Mouse (Mus musculus) CH12.LX (cell line): ENCODE measurements around the gene Letm1. TPM values are rescaled to one million over a fixed set of nuclear protein-coding genes. Genes with fewer than 3 reads are reported as not detected.

Source experiments
- DNase-seq: peaks from one replicate; pipeline ENCODE4 v3.0.0-alpha.2; 2013; ENCODE audit errors: extremely low read depth
- H3K27ac ChIP-seq: 2 replicates; pipeline ENCODE4 v1.5.1; 2012; ENCODE audit warnings: low read depth, mild to moderate bottlenecking, control low read depth, moderate library complexity; ENCODE audit not compliant: insufficient read depth
- H3K27me3 ChIP-seq: replicated peaks from 2 replicates; pipeline ENCODE3; 2012; ENCODE audit warnings: inconsistent platforms
- H3K36me3 ChIP-seq, 2 experiments: replicated peaks in 1 of 2; 2 replicates each; pipeline versions ENCODE3 to v1.6.1; 2012; ENCODE audit warnings: inconsistent platforms in 1 of 2, low read length in 1 of 2, mild to moderate bottlenecking in 1 of 2, mixed read lengths in 1 of 2, moderate library complexity in 1 of 2; ENCODE audit not compliant: control insufficient read depth in 1 of 2, insufficient read depth in 1 of 2
- H3K4me1 ChIP-seq, 2 experiments: 2 replicates each; pipeline ENCODE4 v1.6.1; 2012; ENCODE audit warnings: inconsistent platforms in 1 of 2, moderate library complexity in 1 of 2; ENCODE audit not compliant: insufficient read depth in 2 of 2, control insufficient read depth in 1 of 2
- H3K4me2 ChIP-seq: 2 replicates; pipeline ENCODE4 v1.6.1; 2012; ENCODE audit warnings: low read depth, mild to moderate bottlenecking, control low read depth; ENCODE audit not compliant: poor library complexity, insufficient read depth, severe bottlenecking
- H3K4me3 ChIP-seq, 3 experiments: fragments of 150-350 bp in 1 of 3; sonication (generic) in 1 of 3; replicated peaks in 1 of 3; 2 replicates each; pipeline versions ENCODE3 to v1.5.1; 2011 to 2012; ENCODE audit warnings: low read depth in 2 of 3, low read length in 2 of 3, mild to moderate bottlenecking in 2 of 3, moderate library complexity in 2 of 3, control low read depth in 1 of 3, improper control_type of control experiment in 1 of 3, inconsistent platforms in 1 of 3, mixed read lengths in 1 of 3; ENCODE audit not compliant: poor library complexity in 1 of 3
- H3K79me2 ChIP-seq: replicated peaks from 2 replicates; pipeline ENCODE4 v1.6.1; 2012; ENCODE audit warnings: mild to moderate bottlenecking, moderate library complexity; ENCODE audit not compliant: control insufficient read depth, poor library complexity, insufficient read depth, severe bottlenecking; ENCODE audit errors: extremely low read depth
- H3K9ac ChIP-seq: 2 replicates; pipeline ENCODE4 v1.6.1; 2012; ENCODE audit warnings: low read depth, mild to moderate bottlenecking, control low read depth, moderate library complexity; ENCODE audit not compliant: insufficient read depth
- H3K9me3 ChIP-seq: replicated peaks from 2 replicates; pipeline ENCODE3; 2012; ENCODE audit warnings: low read length, inconsistent platforms, mixed read lengths
- BHLHE40 ChIP-seq: IDR thresholded peaks from 2 replicates; pipeline ENCODE4 v1.6.1; 2011; ENCODE audit warnings: mild to moderate bottlenecking, low read depth, low read length, improper control_type of control experiment
- CHD2 ChIP-seq: IDR thresholded peaks from 2 replicates; pipeline ENCODE4 v1.6.1; 2011; ENCODE audit warnings: low read length, improper control_type of control experiment
- CTCF ChIP-seq, 2 experiments: IDR thresholded peaks in 1 of 2; conservative IDR thresholded peaks in 1 of 2; 2 replicates each; pipeline ENCODE4 v1.5.1; 2011 to 2012; ENCODE audit warnings: low read depth in 2 of 2, low read length in 2 of 2, improper control_type of control experiment in 1 of 2, inconsistent platforms in 1 of 2, mild to moderate bottlenecking in 1 of 2, moderate library complexity in 1 of 2
- E2F4 ChIP-seq: IDR thresholded peaks from 2 replicates; pipeline ENCODE4 v1.6.1; 2011; ENCODE audit warnings: low read depth, low read length, improper control_type of control experiment; ENCODE audit not compliant: insufficient replicate concordance
- IRF4 ChIP-seq: IDR thresholded peaks from 2 replicates; pipeline ENCODE4 v1.6.1; 2014; ENCODE audit warnings: low read depth, mild to moderate bottlenecking, inconsistent platforms, low read length, improper control_type of control experiment
- JUND ChIP-seq: conservative IDR thresholded peaks from 2 replicates; pipeline ENCODE4 v1.6.1; 2011; ENCODE audit warnings: low read depth, low read length, improper control_type of control experiment
- MAFK ChIP-seq: IDR thresholded peaks from 2 replicates; pipeline ENCODE4 v1.6.1; 2011; ENCODE audit warnings: low read length, improper control_type of control experiment; ENCODE audit not compliant: insufficient replicate concordance
- MAX ChIP-seq: IDR thresholded peaks from 2 replicates; pipeline ENCODE4 v1.6.1; 2011; ENCODE audit warnings: low read length, improper control_type of control experiment
- MAZ ChIP-seq: IDR thresholded peaks from 2 replicates; pipeline ENCODE4 v1.6.1; 2012; ENCODE audit warnings: low read depth, mild to moderate bottlenecking, inconsistent platforms, low read length, improper control_type of control experiment, moderate library complexity
- MEF2A ChIP-seq: IDR thresholded peaks from 2 replicates; pipeline ENCODE4 v1.6.1; 2014; ENCODE audit warnings: low read depth, mild to moderate bottlenecking, inconsistent platforms, low read length, improper control_type of control experiment, borderline replicate concordance
- NRF1 ChIP-seq: IDR thresholded peaks from 2 replicates; pipeline ENCODE4 v1.6.1; 2014; ENCODE audit warnings: low read depth, mild to moderate bottlenecking, inconsistent platforms, low read length, improper control_type of control experiment, moderate library complexity
- POLR2AphosphoS2 ChIP-seq: IDR thresholded peaks from 2 replicates; pipeline ENCODE4 v1.6.1; 2011; ENCODE audit warnings: low read depth, low read length, improper control_type of control experiment
- RAD21 ChIP-seq: IDR thresholded peaks from 2 replicates; pipeline ENCODE4 v1.6.1; 2011; ENCODE audit warnings: low read depth, mild to moderate bottlenecking, low read length, improper control_type of control experiment, moderate library complexity
- SMC3 ChIP-seq: IDR thresholded peaks from 2 replicates; pipeline ENCODE4 v1.6.1; 2011; ENCODE audit warnings: low read depth, low read length, improper control_type of control experiment
- TCF12 ChIP-seq: IDR thresholded peaks from 2 replicates; pipeline ENCODE4 v1.6.1; 2014; ENCODE audit warnings: low read depth, mild to moderate bottlenecking, inconsistent platforms, low read length, improper control_type of control experiment
- USF2 ChIP-seq: conservative IDR thresholded peaks from 2 replicates; pipeline ENCODE4 v1.6.1; 2011; ENCODE audit warnings: low read depth, low read length, improper control_type of control experiment
- ZC3H11A ChIP-seq: IDR thresholded peaks from 2 replicates; pipeline ENCODE4 v1.6.1; 2012; ENCODE audit warnings: low read depth, mild to moderate bottlenecking, inconsistent platforms, low read length, improper control_type of control experiment
- ZKSCAN1 ChIP-seq: IDR thresholded peaks from 2 replicates; pipeline ENCODE4 v1.6.1; 2012; ENCODE audit warnings: low read depth, inconsistent platforms, low read length, improper control_type of control experiment, borderline replicate concordance
- ZMIZ1 ChIP-seq: IDR thresholded peaks from 2 replicates; pipeline ENCODE4 v1.6.1; 2012; ENCODE audit warnings: low read depth, mild to moderate bottlenecking, inconsistent platforms, low read length, improper control_type of control experiment
- dilution Hi-C: fragments of 300-500 bp; cut with MboI; formaldehyde crosslinking; loops from 2 replicates; pipeline ENCODE4 v1.14.3; 2020; ENCODE audit warnings: low sequenced_read_pairs; ENCODE audit not compliant: extremely low pct_unique_long_range_greater_than_20kb, extremely low pct_ligation_motif_present
- in situ Hi-C: fragments of 300-500 bp; cut with MboI; formaldehyde crosslinking; loops from 3 replicates; pipeline ENCODE4 v1.14.3; 2019; ENCODE audit warnings: low sequenced_read_pairs, low pct_ligation_motif_present, low pct_unique_long_range_greater_than_20kb, mixed read lengths
- polyA plus RNA-seq: library from polyadenylated mRNA; unstranded; fragments of >175 nt; gene quantifications from 2 replicates; pipeline ENCODE4 v1.2.1, GENCODE M21; 2012; ENCODE audit warnings: low read depth; ENCODE audit not compliant: insufficient read length
- total RNA-seq, 2 experiments: library from RNA; depleted of rRNA; stranded (reverse); fragments of 300-350 nt in 1 of 2; fragments of >200 nt in 1 of 2; gene quantifications; 2 replicates each; pipeline ENCODE4 v1.2.3; 2012 to 2014

Gene Letm1
- total and polyA plus RNA-seq, 3 experiments = 21.8 to 43.4 (median 27.6) TPM

GRCm38 (mm10) chr5:33738341-33738740, 44.3 kb downstream of the Letm1 start:
- H3K4me1 ChIP-seq = no peaks in the 10 kb centered on the region

DNA sequence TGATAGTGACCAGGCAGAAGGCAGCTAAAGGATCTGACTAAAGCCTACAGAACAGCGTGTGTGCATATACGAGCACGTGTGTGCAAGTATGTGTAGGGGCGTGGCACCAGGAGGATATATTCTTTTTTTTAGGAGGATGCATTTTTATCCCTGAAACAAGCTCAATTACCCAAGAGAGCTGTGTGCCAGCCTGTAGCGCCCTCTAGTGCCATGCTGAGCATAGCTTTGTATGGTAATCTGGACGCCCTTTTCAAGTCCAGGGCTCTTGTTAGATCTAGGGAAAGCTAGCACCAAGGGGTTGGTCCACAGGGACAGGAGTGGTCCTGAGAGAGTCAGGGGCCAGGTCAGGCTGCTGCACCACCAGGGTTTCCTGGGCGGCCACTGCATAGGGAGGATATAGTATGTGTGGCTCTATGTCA, 44.7 kb downstream of the Letm1 start:
- no peaks in the 10 kb centered on the region for H3K27me3 ChIP-seq
- no peaks in the 10 kb centered on the region for H3K9me3 ChIP-seq
- H3K4me1 ChIP-seq = no peaks in the 10 kb centered on the region
- H3K27ac ChIP-seq = no peak overlapping the region
- in situ Hi-C loops = no loop called here
- dilution Hi-C loops = no loop called here
- no peak overlapping the region for H3K4me2 ChIP-seq
- DNase-seq = peak; percentile 66
- no peak overlapping the region for H3K9ac ChIP-seq
- H3K4me3 ChIP-seq = no peak overlapping the region
- H3K79me2 ChIP-seq = no peaks in the 10 kb centered on the region
- peak; percentile 84 to 93 for TF ChIP-seq CTCF (conservative IDR thresholded peaks at IDR 0.05 in 1 of 2, IDR thresholded peaks at IDR 0.05 in 1 of 2; ENCODE audit: low read depth in 2 of 2, low read length in 2 of 2)
- no peak for TF ChIP-seq CHD2
- TF ChIP-seq NRF1 = no peak
- peak; percentile 78 for TF ChIP-seq SMC3
- TF ChIP-seq RAD21 = peak; percentile 89
- peak; percentile 30; the same call in 1 of the 2 replicates for TF ChIP-seq ZC3H11A
- H3K36me3 ChIP-seq = peaks cover 9 to 41% of the 10 kb centered on the region in 2 experiments

More at GRCm38 (mm10) chr5:33738341-33738740, 44.3 kb downstream of the Letm1 start:
- TF ChIP-seq ZKSCAN1 (no peak), ZMIZ1 (no peak), E2F4 (no peak), MAZ (no peak), JUND (no peak), IRF4 (no peak), ZC3H11A (no peak), BHLHE40 (no peak), NRF1 (no peak), TCF12 (no peak), MEF2A (no peak), MAFK (no peak), CTCF (conservative IDR thresholded peaks at IDR 0.05 in 1 of 2, IDR thresholded peaks at IDR 0.05 in 1 of 2; ENCODE audit: low read depth in 2 of 2, low read length in 2 of 2) (no peak), MAX (no peak), USF2 (no peak), POLR2AphosphoS2 (no peak)
- H3K4me3 ChIP-seq = no peak overlapping the region
- no peak overlapping the region for H3K27ac ChIP-seq
- H3K27me3 ChIP-seq = no peaks in the 10 kb centered on the region
- H3K9me3 ChIP-seq = no peaks in the 10 kb centered on the region
- no peak for DNase-seq
- H3K79me2 ChIP-seq = no peaks in the 10 kb centered on the region
- dilution Hi-C loops = no loop called here
- no peak overlapping the region for H3K4me2 ChIP-seq
- in situ Hi-C loops = no loop called here
- H3K36me3 ChIP-seq = peaks cover 12 to 45% of the 10 kb centered on the region in 2 experiments
- no peak overlapping the region for H3K9ac ChIP-seq
